Mouse (Mus musculus) kidney, adult 2 months (tissue): ENCODE measurements at regions not wholly inside any gene's neighbourhood (a gene's known extent, or its start where the extent isn't known, plus 50 kb on each side); places are given as distances from the start of the nearest gene placed in this dataset.

ENCODE experiments used
- CTCF ChIP-seq: fragments of 200-500 bp; conservative IDR thresholded peaks from 2 replicates; pipeline ENCODE4 v1.5.1; 2011; ENCODE audit warnings: low read depth, mild to moderate bottlenecking, control low read depth, low read length, moderate library complexity, mixed read lengths; ENCODE audit not compliant: insufficient read depth, insufficient read length
- POLR2A ChIP-seq: fragments of 200-500 bp; IDR thresholded peaks from one replicate; pipeline ENCODE4 v1.6.1; 2011; ENCODE audit warnings: low read depth, low read length, control low read depth

DNA sequence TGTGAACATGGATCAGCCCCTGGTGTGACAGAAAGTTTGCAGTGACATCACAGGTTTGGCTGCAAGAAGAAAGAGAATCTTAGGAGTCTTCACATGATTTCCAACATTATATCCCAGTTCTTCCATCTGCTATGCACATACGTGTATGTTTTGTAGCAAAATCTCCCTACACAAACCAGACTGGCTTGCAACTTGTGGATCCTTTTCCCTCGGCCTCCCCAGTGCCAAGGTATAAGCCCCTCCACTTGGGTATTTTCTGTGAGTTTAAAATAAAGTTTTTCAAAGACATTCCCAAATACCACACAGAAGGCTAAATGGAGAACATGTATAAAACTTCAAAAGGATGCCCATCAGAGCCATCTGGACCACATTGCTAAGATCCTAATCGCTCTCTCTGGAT is 120.2 kb downstream of the Fam198b start:
- TF ChIP-seq CTCF = no peak
- no peak for TF ChIP-seq POLR2A
